ENCODE assay signal across 9 mouse cellular contexts in the genomic region with DNA sequence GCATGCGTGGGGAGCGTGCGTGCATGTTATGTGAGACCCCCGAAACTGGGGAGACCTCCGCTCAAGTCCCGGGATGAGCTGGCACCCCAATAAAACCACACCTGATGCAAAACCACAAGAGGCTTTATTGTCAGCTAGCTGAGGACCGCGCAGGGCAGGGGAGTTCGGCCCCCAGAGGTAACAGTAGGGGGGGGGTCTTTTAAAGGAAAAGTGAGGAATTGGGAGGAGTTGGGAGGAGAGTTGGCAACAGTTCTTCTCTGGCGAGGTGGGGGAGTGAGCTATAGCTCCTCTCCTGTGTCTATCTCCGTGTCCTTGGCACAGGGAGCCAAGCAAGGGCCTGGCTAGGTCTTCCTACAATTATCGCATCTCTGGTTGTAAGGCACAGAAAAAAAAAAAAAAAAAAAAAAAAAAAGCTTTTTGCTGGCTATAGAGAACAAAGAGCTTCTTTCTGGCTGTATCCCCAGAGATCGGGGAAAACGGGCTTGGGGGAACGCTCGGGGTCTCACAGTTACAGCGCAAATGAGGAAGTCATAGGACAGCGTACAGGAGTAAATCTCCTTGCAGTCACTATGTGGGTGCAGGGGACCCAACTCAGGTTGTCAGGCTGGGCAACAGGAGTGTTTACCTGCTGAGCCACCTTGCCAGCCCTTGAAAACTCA. TPM values are rescaled to one million over a fixed set of nuclear protein-coding genes. Genes with fewer than 3 reads are reported as not detected.
DNase-seq lines count a peak whose midpoint lies in the region; ATAC-seq lines count a peak whose summit lies in the region.
"Had no signal": no experiment of that assay in that cellular context is flagged by ENCODE, and none has a peak within 500 bp of the region (broad histone marks: within the 10 kb centered on the region; RNA-seq: fewer than 3 reads in every experiment).

No protein-coding gene starts in this region.

- peak overlapping the region; percentile 83 for H3K4me2 ChIP-seq in neural tube, embryonic 14.5 days (ENCODE audit: low read depth, low read length)

- peak overlapping the region; percentile 69 for H3K9ac ChIP-seq in neural tube, embryonic 14.5 days (replicated peaks; ENCODE audit: low read depth, low read length)

- under 1% methylated on average over 18 of the region's 18 CpGs for WGBS in embryonic facial prominence, embryonic 10.5 days
- WGBS in neural tube, embryonic 14.5 days: 0% methylated on average over 18 of the region's 18 CpGs

- peak; percentile 35 for ATAC-seq in neural tube, embryonic 14.5 days (ENCODE audit: low read depth)
- no peak for ATAC-seq in megakaryocyte-erythroid progenitor cell, adult 5-6 weeks (replicated peaks; ENCODE audit: low FRiP score, low TSS enrichment, poor library complexity, severe bottlenecking)

- DNase-seq in heart, adult 18-20 months: peak; percentile 9 to 29
- DNase-seq in heart, adult 9 months (ENCODE audit: low spot score in 2 of 2): no peak
- DNase-seq in MN1 (ENCODE audit: low spot score) (peak; percentile 34), liver (peak; percentile 13)
- DNase-seq in embryonic facial prominence, embryonic 10.5 days (ENCODE audit: low spot score): peak; percentile 49
- DNase-seq in heart, postnatal 4 days: peak; percentile 7

- peaks cover 64% of the 10 kb centered on the region for H3K36me3 ChIP-seq in embryonic facial prominence, embryonic 10.5 days (replicated peaks)
- peaks cover 34% of the 10 kb centered on the region for H3K36me3 ChIP-seq in neural tube, embryonic 14.5 days (ENCODE audit: control insufficient read depth, insufficient read depth, low read length)

- H3K4me3 ChIP-seq in embryonic facial prominence, embryonic 10.5 days: peak overlapping the region; percentile 75
- H3K4me3 ChIP-seq in neural tube, embryonic 14.5 days (ENCODE audit: low read depth, low read length): peak overlapping the region; percentile 62

- peak overlapping the region; percentile 96 for H3K27ac ChIP-seq in embryonic facial prominence, embryonic 10.5 days (replicated peaks)
- peak overlapping the region; percentile 44; the same call in 1 of the 2 replicates for H3K27ac ChIP-seq in neural tube, embryonic 14.5 days (ENCODE audit: low read depth, low read length)

- no peaks in the 10 kb centered on the region; the same call in 1 of the 2 replicates for H3K9me3 ChIP-seq in embryonic facial prominence, embryonic 10.5 days
- no peaks in the 10 kb centered on the region for H3K9me3 ChIP-seq in neural tube, embryonic 14.5 days (ENCODE audit: control insufficient read depth, low read length)

- peaks cover 21% of the 10 kb centered on the region for H3K4me1 ChIP-seq in embryonic facial prominence, embryonic 10.5 days
- H3K4me1 ChIP-seq in neural tube, embryonic 14.5 days (ENCODE audit: control insufficient read depth, insufficient read depth, low read length): peaks cover 13% of the 10 kb centered on the region; the same call in 1 of the 2 replicates

- H3K27me3 ChIP-seq in embryonic facial prominence, embryonic 10.5 days (replicated peaks; ENCODE audit: low read depth, poor library complexity, severe bottlenecking): no peaks in the 10 kb centered on the region
- H3K27me3 ChIP-seq in neural tube, embryonic 14.5 days (ENCODE audit: control insufficient read depth, insufficient read depth, low read length): no peaks in the 10 kb centered on the region

RNA-seq across cellular contexts. Expression of a gene that starts 1.1 kb away (rescaled TPM):
- 1 to 10 TPM; 2.2 to 2.6 TPM for total RNA-seq in heart, adult 18-20 months (2021)
- 46.4 and 47.7 TPM in 2 replicates for polyA plus RNA-seq in embryonic facial prominence, embryonic 10.5 days (2016; fragmentation: Nextera tagmentation; extraction: Ambion mirVana)
- total RNA-seq in heart, postnatal 4 days (2021): 1 to 10 TPM; 4.2 to 6.6 TPM
- 37.3 and 39.6 TPM in 2 replicates for polyA plus RNA-seq in neural tube, embryonic 14.5 days (2014; fragmentation: Nextera tagmentation; extraction: Ambion mirVana)
- 9.3 and 10.9 TPM in 2 replicates for total RNA-seq in megakaryocyte-erythroid progenitor cell, adult 5-6 weeks (2014; fragmentation: Nextera tagmentation)
- total RNA-seq in megakaryocyte-erythroid progenitor cell, adult 5-6 weeks (2017): 16.0 and 47.7 TPM in 2 replicates

RNA-seq across cellular contexts. Expression of a gene that starts 16.5 kb away (rescaled TPM):
- total RNA-seq in heart, adult 18-20 months (2021): 1 to 10 TPM; 2.5 TPM
- 13.8 and 13.9 TPM in 2 replicates for polyA plus RNA-seq in embryonic facial prominence, embryonic 10.5 days (2016; fragmentation: Nextera tagmentation; extraction: Ambion mirVana)
- 1 to 10 TPM; 1.0 to 1.8 TPM for total RNA-seq in heart, postnatal 4 days (2021)
- 19.2 and 24.2 TPM in 2 replicates for polyA plus RNA-seq in neural tube, embryonic 14.5 days (2014; fragmentation: Nextera tagmentation; extraction: Ambion mirVana)
- 3.3 and 6.7 TPM in 2 replicates for total RNA-seq in megakaryocyte-erythroid progenitor cell, adult 5-6 weeks (2014; fragmentation: Nextera tagmentation)
- total RNA-seq in megakaryocyte-erythroid progenitor cell, adult 5-6 weeks (2017): 3.0 and 4.4 TPM in 2 replicates

RNA-seq across cellular contexts. Expression of a gene that starts 29.7 kb away (rescaled TPM):
- total RNA-seq in heart, adult 18-20 months (2021): 1 to 10 TPM; 3.1 to 3.6 TPM
- 8.2 and 8.6 TPM in 2 replicates for polyA plus RNA-seq in embryonic facial prominence, embryonic 10.5 days (2016; fragmentation: Nextera tagmentation; extraction: Ambion mirVana)
- 1 to 10 TPM; 3.7 to 4.8 TPM for total RNA-seq in heart, postnatal 4 days (2021)
- 6.4 and 8.9 TPM in 2 replicates for polyA plus RNA-seq in neural tube, embryonic 14.5 days (2014; fragmentation: Nextera tagmentation; extraction: Ambion mirVana)
- 0.30 and 0.59 TPM in 2 replicates for total RNA-seq in megakaryocyte-erythroid progenitor cell, adult 5-6 weeks (2014; fragmentation: Nextera tagmentation)
- 0.23 and 2.0 TPM in 2 replicates for total RNA-seq in megakaryocyte-erythroid progenitor cell, adult 5-6 weeks (2017)

RNA-seq across cellular contexts. Expression of a gene that starts 33.8 kb away (rescaled TPM):
- total RNA-seq in heart, adult 18-20 months (2021): under 1 TPM in 1 of 2 experiments, not detected in 1; 0.32 TPM
- 0.17 TPM in 1 of 2 replicates, not detected in the other for polyA plus RNA-seq in embryonic facial prominence, embryonic 10.5 days (2016; fragmentation: Nextera tagmentation; extraction: Ambion mirVana)
- under 1 TPM; 0.32 to 0.33 TPM for total RNA-seq in heart, postnatal 4 days (2021)
- polyA plus RNA-seq in neural tube, embryonic 14.5 days (2014; fragmentation: Nextera tagmentation; extraction: Ambion mirVana): 0.32 and 0.99 TPM in 2 replicates
- total RNA-seq in megakaryocyte-erythroid progenitor cell, adult 5-6 weeks (2014; fragmentation: Nextera tagmentation): not detected in 2 replicates
- total RNA-seq in megakaryocyte-erythroid progenitor cell, adult 5-6 weeks (2017): not detected in 2 replicates
- total RNA-seq: layer of hippocampus, adult 18-20 months had no signal

RNA-seq across cellular contexts. Expression of a gene that starts 45.4 kb away (rescaled TPM):
- 1 to 10 TPM; 1.0 to 1.2 TPM for total RNA-seq in heart, adult 18-20 months (2021)
- polyA plus RNA-seq in embryonic facial prominence, embryonic 10.5 days (2016; fragmentation: Nextera tagmentation; extraction: Ambion mirVana): 2.4 and 3.1 TPM in 2 replicates
- 1 to 10 TPM; 1.2 to 1.4 TPM for total RNA-seq in heart, postnatal 4 days (2021)
- polyA plus RNA-seq in neural tube, embryonic 14.5 days (2014; fragmentation: Nextera tagmentation; extraction: Ambion mirVana): 7.0 and 7.2 TPM in 2 replicates
- total RNA-seq in megakaryocyte-erythroid progenitor cell, adult 5-6 weeks (2014; fragmentation: Nextera tagmentation): 0.67 and 1.8 TPM in 2 replicates
- 1.4 TPM in 1 of 2 replicates, not detected in the other for total RNA-seq in megakaryocyte-erythroid progenitor cell, adult 5-6 weeks (2017)

Comparison
In these comparisons a context has a peak if more than half of its experiments do, and no peak if none do; other contexts are left out.
1. DNase-seq: peak in heart, adult 18-20 months (2 of 2), MN1 (single experiment), embryonic facial prominence, embryonic 10.5 days (single experiment), heart, postnatal 4 days (single experiment) and liver (single experiment); none in heart, adult 9 months (0 of 2).